Mouse (Mus musculus) hindbrain, embryonic 10.5 days (tissue): ENCODE measurements around the gene Sesn1. TPM values are rescaled to one million over a fixed set of nuclear protein-coding genes. Genes with fewer than 3 reads are reported as not detected.

Experiments
- DNase-seq: peaks from one replicate; pipeline ENCODE4 v3.0.0-alpha.2; 2017; ENCODE audit warnings: low spot score
- H3K27ac ChIP-seq: fragments of 300-500 bp; sonication (generic); 2 replicates; pipeline ENCODE4 v1.5.1; 2016; ENCODE audit warnings: mild to moderate bottlenecking, moderate library complexity
- H3K27me3 ChIP-seq: fragments of 300-500 bp; sonication (generic); 2 replicates; pipeline ENCODE4 v1.6.1; 2016; ENCODE audit warnings: mild to moderate bottlenecking; ENCODE audit not compliant: poor library complexity, insufficient read depth, severe bottlenecking
- H3K36me3 ChIP-seq: fragments of 300-500 bp; sonication (generic); 2 replicates; pipeline ENCODE4 v1.6.1; 2016; ENCODE audit warnings: mild to moderate bottlenecking, moderate library complexity
- H3K4me1 ChIP-seq: fragments of 300-500 bp; sonication (generic); replicated peaks from 2 replicates; pipeline ENCODE4 v1.6.1; 2016; ENCODE audit warnings: mild to moderate bottlenecking
- H3K4me3 ChIP-seq: fragments of 300-500 bp; sonication (generic); 2 replicates; pipeline ENCODE4 v1.5.1; 2016; ENCODE audit warnings: mild to moderate bottlenecking, moderate library complexity
- H3K9me3 ChIP-seq: fragments of 300-500 bp; sonication (generic); 2 replicates; pipeline ENCODE4 v1.6.1; 2016; ENCODE audit warnings: mild to moderate bottlenecking, moderate library complexity
- WGBS: fragments of 180-500 bp; shearing (Covaris S2); methylation state at CpG from one replicate; pipeline ENCODE4 v1.1.7; 2016; 5-methylcytosine and 5-hydroxymethylcytosine counted together
- polyA plus RNA-seq: library from polyadenylated mRNA; unstranded; fragments of >200 nt; fragmentation: Nextera tagmentation; extraction: Ambion mirVana; gene quantifications from 2 replicates; pipeline ENCODE4 v1.2.1, GENCODE M21; 2016

The Sesn1 gene
- polyA plus RNA-seq, 1 experiment from 2014 or later = 18.2 TPM

- H3K27ac ChIP-seq = no peak overlapping the region
Measured at GRCm38 (mm10) chr10:41907950-41908349, 98.2 kb downstream of the Sesn1 start.

GRCm38 (mm10) chr10:41908899-41909298 is 99.2 kb downstream of the Sesn1 start:
- 67% methylated on average over 6 of the region's 6 CpGs for WGBS
- no peak for DNase-seq
- Histone ChIP-seq H3K27me3 (no peaks in the 10 kb centered on the region), H3K27ac (no peak overlapping the region), H3K4me3 (no peak overlapping the region), H3K36me3 (peaks cover 33% of the 10 kb centered on the region), H3K9me3 (no peaks in the 10 kb centered on the region), H3K4me1 (peaks cover 4% of the 10 kb centered on the region)

More at GRCm38 (mm10) chr10:41907950-41908349, 98.2 kb downstream of the Sesn1 start:
- Histone ChIP-seq H3K4me1 (peaks cover 4% of the 10 kb centered on the region), H3K4me3 (no peak overlapping the region), H3K27me3 (no peaks in the 10 kb centered on the region), H3K36me3 (peaks cover 36% of the 10 kb centered on the region), H3K9me3 (no peaks in the 10 kb centered on the region)
- no peak for DNase-seq
- 95% methylated on average over 4 of the region's 4 CpGs for WGBS

DNA sequence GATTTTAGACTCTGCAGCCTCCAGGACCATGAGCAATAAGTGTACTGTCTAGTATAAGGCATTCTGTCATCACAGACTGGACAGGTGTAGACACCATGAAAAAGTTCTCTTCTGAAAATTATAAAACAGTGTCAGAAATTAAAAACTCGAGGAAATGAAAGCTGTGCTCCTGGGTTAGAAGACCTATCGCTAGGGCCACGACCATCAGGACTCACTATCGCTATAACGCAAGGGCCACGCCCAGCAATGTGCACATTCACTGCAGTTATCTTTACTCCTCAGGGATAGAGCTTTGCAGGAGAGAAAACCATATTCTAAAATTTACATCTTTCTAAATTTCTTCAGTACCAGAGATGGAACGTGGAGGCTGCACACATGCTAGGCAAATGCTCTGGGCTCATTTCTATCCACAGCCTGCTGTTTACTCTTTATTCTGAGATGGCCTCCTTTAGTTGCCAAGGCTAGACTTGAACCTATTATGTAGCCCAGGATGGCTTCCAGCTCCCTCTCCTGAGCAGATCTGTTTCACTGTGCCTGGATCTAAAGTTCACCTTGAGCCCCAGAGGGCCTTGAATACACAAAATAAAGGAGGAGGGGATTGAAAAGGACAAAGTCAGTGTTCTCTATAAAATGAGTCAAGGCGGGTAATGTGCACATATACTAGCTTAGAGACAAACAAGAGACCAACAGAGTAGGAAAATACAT is 102.7 kb downstream of the Sesn1 start:
- no peak overlapping the region for H3K27ac ChIP-seq
- H3K36me3 ChIP-seq = peaks cover 2% of the 10 kb centered on the region
- WGBS = 90% methylated on average over 8 of the region's 8 CpGs
- H3K4me1 ChIP-seq = peaks cover 4% of the 10 kb centered on the region
- no peaks in the 10 kb centered on the region for H3K27me3 ChIP-seq
- no peak for DNase-seq
- no peak overlapping the region for H3K4me3 ChIP-seq
- H3K9me3 ChIP-seq = no peaks in the 10 kb centered on the region

DNA sequence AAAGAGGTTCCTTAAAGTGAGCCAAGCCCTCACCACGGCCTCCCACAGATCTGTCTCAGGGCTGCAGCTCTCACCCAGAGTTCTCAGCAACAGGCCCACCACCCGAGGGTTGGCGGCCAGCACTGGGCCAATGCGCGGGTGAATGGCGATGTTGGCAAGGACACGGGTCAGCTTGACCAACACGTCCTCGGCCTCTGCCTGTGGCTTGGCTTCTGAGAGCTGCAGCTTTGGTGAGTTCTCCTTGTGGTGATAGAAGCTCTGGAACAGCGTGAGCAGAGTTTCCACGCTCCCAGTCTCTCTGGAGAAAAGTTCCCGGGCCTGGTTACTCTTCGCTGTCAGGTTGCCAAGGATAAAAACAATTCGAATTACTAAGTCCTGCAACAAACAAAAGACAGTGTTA is 117.0 kb downstream of the Sesn1 start:
- peaks cover 15% of the 10 kb centered on the region for H3K4me1 ChIP-seq
- H3K27ac ChIP-seq = no peak overlapping the region
- H3K9me3 ChIP-seq = 0 out of 2 replicates have a peak, but pooled peaks cover 2% of the 10 kb centered on the region
- 78% methylated on average over 14 of the region's 14 CpGs for WGBS
- H3K27me3 ChIP-seq = no peaks in the 10 kb centered on the region
- DNase-seq = no peak
- H3K36me3 ChIP-seq = no peaks in the 10 kb centered on the region
- no peak overlapping the region for H3K4me3 ChIP-seq

DNA sequence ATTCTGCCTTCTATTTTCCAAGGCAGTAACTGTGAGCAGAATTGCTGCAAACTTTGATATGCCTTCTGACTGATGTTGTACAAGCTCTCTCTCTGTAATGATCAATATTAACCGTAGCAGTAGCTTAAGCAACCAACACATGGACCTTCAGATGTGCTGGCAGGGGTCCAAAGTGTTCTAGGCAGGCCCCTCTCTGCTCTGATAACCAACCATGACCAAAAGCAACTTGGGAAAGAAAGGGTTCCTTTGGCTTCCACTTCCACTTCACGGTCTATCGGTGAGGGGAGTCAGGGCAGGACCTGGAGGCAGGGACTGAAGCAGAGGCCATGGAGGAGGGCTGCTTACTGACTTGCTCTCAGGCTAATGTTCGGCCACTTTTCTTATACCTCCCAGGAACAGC is 121.2 kb downstream of the Sesn1 start:
- Histone ChIP-seq H3K9me3 (no peaks in the 10 kb centered on the region), H3K27me3 (no peaks in the 10 kb centered on the region), H3K36me3 (no peaks in the 10 kb centered on the region), H3K27ac (no peak overlapping the region), H3K4me3 (no peak overlapping the region), H3K4me1 (peaks cover 32% of the 10 kb centered on the region)
- WGBS = 51% methylated on average over 4 of the region's 4 CpGs
- DNase-seq = no peak

GRCm38 (mm10) chr10:41931962-41932361 is 122.2 kb downstream of the Sesn1 start:
- 84% methylated on average over 12 of the region's 12 CpGs for WGBS
- H3K27ac ChIP-seq = no peak overlapping the region
- no peak for DNase-seq
- no peaks in the 10 kb centered on the region for H3K9me3 ChIP-seq
- no peaks in the 10 kb centered on the region for H3K36me3 ChIP-seq
- H3K27me3 ChIP-seq = no peaks in the 10 kb centered on the region
- H3K4me1 ChIP-seq = peaks cover 36% of the 10 kb centered on the region
- no peak overlapping the region for H3K4me3 ChIP-seq

GRCm38 (mm10) chr10:41932943-41933342 is 123.2 kb downstream of the Sesn1 start:
- no peak overlapping the region for H3K4me3 ChIP-seq
- H3K27ac ChIP-seq = no peak overlapping the region
- peaks cover 34% of the 10 kb centered on the region for H3K4me1 ChIP-seq
- DNase-seq = no peak
- no peaks in the 10 kb centered on the region for H3K36me3 ChIP-seq
- no peaks in the 10 kb centered on the region for H3K9me3 ChIP-seq
- no peaks in the 10 kb centered on the region for H3K27me3 ChIP-seq
- WGBS = 94% methylated on average over 5 of the region's 5 CpGs

GRCm38 (mm10) chr10:41933536-41933935 is 123.8 kb downstream of the Sesn1 start:
- H3K27me3 ChIP-seq = no peaks in the 10 kb centered on the region
- DNase-seq = peak; percentile 52
- 63% methylated on average over 6 of the region's 6 CpGs for WGBS
- H3K9me3 ChIP-seq = no peaks in the 10 kb centered on the region
- H3K4me1 ChIP-seq = peaks cover 34% of the 10 kb centered on the region
- no peaks in the 10 kb centered on the region for H3K36me3 ChIP-seq
- H3K4me3 ChIP-seq = no peak overlapping the region
- H3K27ac ChIP-seq = no peak overlapping the region

DNA sequence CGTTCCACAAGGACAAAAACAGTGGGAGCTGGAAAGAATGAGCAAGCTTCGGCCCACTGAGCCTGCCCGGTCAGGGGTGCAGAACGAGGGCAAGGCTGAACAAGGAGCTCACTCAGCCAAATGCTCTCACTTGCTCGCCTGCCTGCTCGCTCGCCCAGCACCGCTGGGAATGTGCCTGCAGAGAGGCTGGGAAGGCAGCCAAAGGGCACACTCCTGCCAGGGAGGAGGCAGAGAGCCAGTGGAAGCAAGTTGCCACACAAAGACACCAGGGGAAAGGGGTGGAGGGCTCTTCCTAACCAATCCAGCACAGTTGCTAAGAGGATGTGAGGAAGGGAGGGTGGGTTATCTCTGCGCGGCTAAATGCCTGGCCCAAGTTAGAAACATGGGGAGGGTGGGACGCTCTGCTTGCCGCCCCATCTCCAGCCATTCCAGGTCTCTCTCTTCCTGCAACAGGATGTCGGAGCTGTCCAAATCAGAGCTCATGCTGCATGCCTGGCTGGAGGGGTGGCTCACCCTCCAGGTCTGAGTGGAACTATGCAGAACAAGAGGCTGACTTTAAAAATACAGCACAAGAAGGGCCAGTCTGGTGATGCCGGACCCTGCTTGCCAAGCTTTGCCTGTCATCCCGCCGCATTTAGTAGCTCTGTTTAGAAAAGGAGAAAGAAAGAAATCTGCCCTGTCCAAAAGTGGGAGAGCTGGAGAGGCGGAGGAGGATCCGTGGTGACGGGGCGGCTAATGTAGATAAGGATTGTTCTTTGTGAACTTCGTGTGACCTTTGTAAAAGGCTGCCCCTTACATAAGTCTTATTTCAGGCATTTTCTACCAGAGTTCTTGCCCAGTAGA is 125.1 kb downstream of the Sesn1 start:
- Histone ChIP-seq H3K4me3 (peak overlapping the region; percentile 40), H3K27me3 (no peaks in the 10 kb centered on the region), H3K4me1 (peaks cover 34% of the 10 kb centered on the region), H3K27ac (peak overlapping the region; percentile 84), H3K36me3 (no peaks in the 10 kb centered on the region), H3K9me3 (no peaks in the 10 kb centered on the region)
- 15% methylated on average over 21 of the region's 21 CpGs for WGBS
- DNase-seq = peak; percentile 55

DNA sequence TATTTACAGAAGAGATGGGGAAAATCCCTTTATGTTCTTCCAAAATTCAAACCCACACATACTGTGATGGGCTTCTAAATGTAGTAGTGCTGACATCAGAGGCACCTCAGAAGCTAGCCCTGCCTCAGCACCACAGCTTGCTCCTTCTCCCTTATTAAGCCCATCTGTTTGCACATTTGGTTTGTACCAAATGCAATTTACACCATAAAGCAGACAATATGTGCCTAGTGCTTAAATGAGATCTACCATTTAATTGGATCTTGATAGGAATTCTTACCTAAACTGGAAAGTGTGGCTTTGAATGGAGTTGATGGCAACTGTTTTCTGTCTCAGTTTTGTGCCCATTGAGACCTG is 125.7 kb downstream of the Sesn1 start:
- Histone ChIP-seq H3K27ac (no peak overlapping the region), H3K27me3 (no peaks in the 10 kb centered on the region), H3K9me3 (no peaks in the 10 kb centered on the region), H3K4me1 (peaks cover 33% of the 10 kb centered on the region), H3K36me3 (no peaks in the 10 kb centered on the region), H3K4me3 (no peak overlapping the region)
- DNase-seq = no peak

GRCm38 (mm10) chr10:41936100-41936499 is 126.4 kb downstream of the Sesn1 start:
- WGBS = 78% methylated on average over 4 of the region's 4 CpGs
- no peak for DNase-seq
- H3K27me3 ChIP-seq = no peaks in the 10 kb centered on the region
- peaks cover 29% of the 10 kb centered on the region for H3K4me1 ChIP-seq
- no peak overlapping the region for H3K4me3 ChIP-seq
- H3K27ac ChIP-seq = no peak overlapping the region
- H3K9me3 ChIP-seq = no peaks in the 10 kb centered on the region
- no peaks in the 10 kb centered on the region for H3K36me3 ChIP-seq

- no peaks in the 10 kb centered on the region for H3K9me3 ChIP-seq
- 68% methylated on average over 4 of the region's 4 CpGs for WGBS
- no peak overlapping the region for H3K4me3 ChIP-seq
- peaks cover 29% of the 10 kb centered on the region for H3K4me1 ChIP-seq
- H3K27ac ChIP-seq = no peak overlapping the region
- no peaks in the 10 kb centered on the region for H3K36me3 ChIP-seq
- no peaks in the 10 kb centered on the region for H3K27me3 ChIP-seq
- DNase-seq = no peak
Measured at GRCm38 (mm10) chr10:41937176-41937575, 127.4 kb downstream of the Sesn1 start.

DNA sequence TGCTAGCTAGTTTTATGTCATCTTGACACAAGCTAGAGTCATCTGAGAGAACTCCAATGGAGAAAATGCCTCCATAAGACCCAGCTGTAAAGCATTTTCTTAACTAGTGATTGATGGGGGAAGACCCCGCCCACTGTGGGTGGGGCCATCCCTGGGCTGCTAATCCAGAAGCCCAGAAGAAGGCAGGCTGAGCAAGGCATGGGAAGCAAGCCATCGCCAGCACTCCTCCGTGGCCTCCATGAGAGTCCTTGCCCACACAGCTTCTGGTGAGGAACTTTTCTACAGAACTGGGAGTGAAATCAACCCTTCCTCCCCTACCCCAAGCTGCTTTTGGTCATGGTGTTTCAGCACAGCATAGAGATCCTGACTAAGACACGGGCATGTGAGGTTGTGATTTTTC is 129.4 kb downstream of the Sesn1 start:
- Histone ChIP-seq H3K9me3 (no peaks in the 10 kb centered on the region), H3K27me3 (no peaks in the 10 kb centered on the region), H3K36me3 (no peaks in the 10 kb centered on the region), H3K4me3 (no peak overlapping the region), H3K4me1 (peaks cover 29% of the 10 kb centered on the region), H3K27ac (no peak overlapping the region)
- no peak for DNase-seq
- 71% methylated on average over 4 of the region's 4 CpGs for WGBS
